Mouse (Mus musculus) testis, adult 2 months (tissue): ENCODE measurements around the gene Upk1a.

ENCODE experiments used
- CTCF ChIP-seq: fragments of 200-500 bp; IDR thresholded peaks from 2 replicates; pipeline ENCODE4 v1.5.1; 2012; ENCODE audit warnings: low read depth, mild to moderate bottlenecking, inconsistent platforms, low read length, moderate library complexity; ENCODE audit not compliant: control insufficient read depth, insufficient read depth, insufficient replicate concordance
- POLR2A ChIP-seq: fragments of 200-500 bp; IDR thresholded peaks from 2 replicates; pipeline ENCODE4 v1.6.1; 2012; ENCODE audit warnings: low read depth, mild to moderate bottlenecking, inconsistent platforms, low read length, moderate library complexity; ENCODE audit not compliant: control insufficient read depth

GRCm38 (mm10) chr7:30619202-30619601, 6.6 kb upstream of the Upk1a start:
- TF ChIP-seq POLR2A (no peak), CTCF (peak; percentile 27; the same call in 1 of the 2 replicates)
